Mouse (Mus musculus): ENCODE data around the gene Smim22. TPM values are rescaled to one million over a fixed set of nuclear protein-coding genes. Genes with fewer than 3 reads are reported as not detected.
A peak's percentile ranks its signal among the peaks of the same experiment; 100 is the strongest.

The Smim22 gene
- polyA plus RNA-seq, 1 experiment from 2014 or later = 5.8 TPM

- Histone ChIP-seq H3K4me3 (peak overlapping the region; percentile 74), H3K36me3 (peaks cover 32% of the 10 kb centered on the region), H3K4me2 (peak overlapping the region; percentile 89), H3K9me3 (no peaks in the 10 kb centered on the region), H3K9ac (peak overlapping the region; percentile 59; the same call in 1 of the 2 replicates), H3K27me3 (no peaks in the 10 kb centered on the region), H3K4me1 (peaks cover 8% of the 10 kb centered on the region), H3K27ac (no peak overlapping the region)
- WGBS = 45% methylated on average over 13 of the region's 13 CpGs
- ATAC-seq (ENCODE audit: insufficient number of reproducible peaks, low FRiP score, low TSS enrichment, low read depth) = no peak
Observed at GRCm38 (mm10) chr16:5012036-5013005, 5.2 kb downstream of the Smim22 start.

- Histone ChIP-seq H3K4me2 (peak within 1 kb of the TSS; percentile 89), H3K36me3 (peaks cover 41% of the 10 kb centered on the region), H3K27ac (0 out of 2 replicates have a peak within 1 kb of the TSS, but pooled peaks have one; percentile 33), H3K4me1 (peaks cover 8% of the 10 kb centered on the region), H3K27me3 (no peaks in the 10 kb centered on the region), H3K9me3 (no peaks in the 10 kb centered on the region), H3K9ac (peak within 1 kb of the TSS; percentile 59), H3K4me3 (peak within 1 kb of the TSS; percentile 74)
- ATAC-seq (ENCODE audit: insufficient number of reproducible peaks, low FRiP score, low TSS enrichment, low read depth) = peak; percentile 95
- WGBS = under 1% methylated on average over 63 of the region's 63 CpGs
Observed at GRCm38 (mm10) chr16:5013054-5013838, 6.2 kb downstream of the Smim22 start, which contains the start of gene Rogdi. Gene Rogdi, minus strand, starts transcription at chr16:5013553.

- no peaks in the 10 kb centered on the region for H3K27me3 ChIP-seq
- no peaks in the 10 kb centered on the region for H3K9me3 ChIP-seq
- no peak overlapping the region for H3K9ac ChIP-seq
- H3K4me3 ChIP-seq = no peak overlapping the region
- no peak overlapping the region for H3K27ac ChIP-seq
- peaks cover 55% of the 10 kb centered on the region for H3K36me3 ChIP-seq
- no peak for ATAC-seq (ENCODE audit: insufficient number of reproducible peaks, low FRiP score, low TSS enrichment, low read depth)
- H3K4me1 ChIP-seq = peaks cover 8% of the 10 kb centered on the region
- WGBS = 83% methylated on average over 4 of the region's 4 CpGs
- H3K4me2 ChIP-seq = no peak overlapping the region
Observed at GRCm38 (mm10) chr16:5014578-5014977, 7.5 kb downstream of the Smim22 start.

- peaks cover 94% of the 10 kb centered on the region for H3K36me3 ChIP-seq
- H3K4me3 ChIP-seq = no peak overlapping the region
- WGBS = 92% methylated on average over 3 of the region's 3 CpGs
- ATAC-seq (ENCODE audit: insufficient number of reproducible peaks, low FRiP score, low TSS enrichment, low read depth) = no peak
- no peak overlapping the region for H3K27ac ChIP-seq
- no peaks in the 10 kb centered on the region for H3K4me1 ChIP-seq
- H3K9me3 ChIP-seq = no peaks in the 10 kb centered on the region
- H3K9ac ChIP-seq = no peak overlapping the region
- H3K4me2 ChIP-seq = no peak overlapping the region
- no peaks in the 10 kb centered on the region for H3K27me3 ChIP-seq
Observed at GRCm38 (mm10) chr16:5024021-5024420, 16.9 kb downstream of the Smim22 start.

- H3K4me2 ChIP-seq = no peak overlapping the region
- H3K27ac ChIP-seq = no peak overlapping the region
- no peak overlapping the region for H3K9ac ChIP-seq
- no peak overlapping the region for H3K4me3 ChIP-seq
- 66% methylated on average over 2 of the region's 2 CpGs for whole genome bisulfite sequencing
- no peak for ATAC-seq (ENCODE audit: insufficient number of reproducible peaks, low FRiP score, low TSS enrichment, low read depth)
- no peaks in the 10 kb centered on the region for H3K9me3 ChIP-seq
- H3K27me3 ChIP-seq = no peaks in the 10 kb centered on the region
- peaks cover 99% of the 10 kb centered on the region for H3K36me3 ChIP-seq
- H3K4me1 ChIP-seq = no peaks in the 10 kb centered on the region
Observed at GRCm38 (mm10) chr16:5029847-5030246, 22.8 kb downstream of the Smim22 start.

- no peak overlapping the region for H3K4me3 ChIP-seq
- H3K27ac ChIP-seq = no peak overlapping the region
- ATAC-seq (ENCODE audit: insufficient number of reproducible peaks, low FRiP score, low TSS enrichment, low read depth) = no peak
- no peaks in the 10 kb centered on the region for H3K27me3 ChIP-seq
- peaks cover 96% of the 10 kb centered on the region for H3K36me3 ChIP-seq
- WGBS = 95% methylated on average over 3 of the region's 3 CpGs
- no peak overlapping the region for H3K4me2 ChIP-seq
- H3K9me3 ChIP-seq = no peaks in the 10 kb centered on the region
- no peaks in the 10 kb centered on the region for H3K4me1 ChIP-seq
- no peak overlapping the region for H3K9ac ChIP-seq
Observed at GRCm38 (mm10) chr16:5035591-5035990, 28.5 kb downstream of the Smim22 start.

GRCm38 (mm10) chr16:5036649-5037234 is 29.7 kb downstream of the Smim22 start:
- no peak overlapping the region for H3K27ac ChIP-seq
- H3K27me3 ChIP-seq = no peaks in the 10 kb centered on the region
- H3K9ac ChIP-seq = no peak overlapping the region
- no peak overlapping the region for H3K4me3 ChIP-seq
- 86% methylated on average over 5 of the region's 5 CpGs for WGBS
- H3K4me2 ChIP-seq = no peak overlapping the region
- H3K9me3 ChIP-seq = no peaks in the 10 kb centered on the region
- no peaks in the 10 kb centered on the region for H3K4me1 ChIP-seq
- no peak for ATAC-seq (ENCODE audit: insufficient number of reproducible peaks, low FRiP score, low TSS enrichment, low read depth)
- H3K36me3 ChIP-seq = peaks cover 96% of the 10 kb centered on the region

- Histone ChIP-seq H3K9me3 (no peaks in the 10 kb centered on the region), H3K9ac (no peak overlapping the region), H3K4me2 (no peak overlapping the region), H3K4me3 (no peak overlapping the region), H3K27ac (no peak overlapping the region), H3K4me1 (peaks cover 16% of the 10 kb centered on the region; the same call in 1 of the 2 replicates), H3K27me3 (no peaks in the 10 kb centered on the region), H3K36me3 (peaks cover 69% of the 10 kb centered on the region)
- ATAC-seq (ENCODE audit: insufficient number of reproducible peaks, low FRiP score, low TSS enrichment, low read depth) = no peak
- 96% methylated on average over 3 of the region's 3 CpGs for WGBS
Observed at GRCm38 (mm10) chr16:5045322-5045721, 38.2 kb downstream of the Smim22 start.

GRCm38 (mm10) chr16:5049182-5049773 is 42.2 kb downstream of the Smim22 start:
- Histone ChIP-seq H3K36me3 (peaks cover 36% of the 10 kb centered on the region), H3K4me3 (peak overlapping the region; percentile 87), H3K9me3 (no peaks in the 10 kb centered on the region), H3K4me1 (peaks cover 18% of the 10 kb centered on the region; the same call in 1 of the 2 replicates), H3K9ac (peak overlapping the region; percentile 96), H3K4me2 (peak overlapping the region; percentile 75), H3K27ac (peak overlapping the region; percentile 92), H3K27me3 (no peaks in the 10 kb centered on the region)
- peak; percentile 28; the same call in 1 of the 2 replicates for ATAC-seq (ENCODE audit: insufficient number of reproducible peaks, low FRiP score, low TSS enrichment, low read depth)
- under 1% methylated on average over 38 of the region's 38 CpGs for WGBS

GRCm38 (mm10) chr16:5049774-5050234 is 42.7 kb downstream of the Smim22 start, which contains the start of the genes Glyr1 and Ubn1:
Gene Glyr1, minus strand, starts transcription at chr16:5049863.
Gene Ubn1, plus strand, starts transcription at chr16:5050057.
- peak within 1 kb of the TSS; percentile 76 for H3K4me2 ChIP-seq
- WGBS = under 1% methylated on average over 54 of the region's 56 CpGs
- H3K27me3 ChIP-seq = no peaks in the 10 kb centered on the region
- H3K4me1 ChIP-seq = peaks cover 18% of the 10 kb centered on the region; the same call in 1 of the 2 replicates
- H3K9me3 ChIP-seq = no peaks in the 10 kb centered on the region
- peak; percentile 99 for ATAC-seq (ENCODE audit: insufficient number of reproducible peaks, low FRiP score, low TSS enrichment, low read depth)
- H3K9ac ChIP-seq = peak within 1 kb of the TSS; percentile 96
- peak within 1 kb of the TSS; percentile 87 for H3K4me3 ChIP-seq
- H3K27ac ChIP-seq = peak within 1 kb of the TSS; percentile 96
- peaks cover 32% of the 10 kb centered on the region for H3K36me3 ChIP-seq
